In the genomic region with DNA sequence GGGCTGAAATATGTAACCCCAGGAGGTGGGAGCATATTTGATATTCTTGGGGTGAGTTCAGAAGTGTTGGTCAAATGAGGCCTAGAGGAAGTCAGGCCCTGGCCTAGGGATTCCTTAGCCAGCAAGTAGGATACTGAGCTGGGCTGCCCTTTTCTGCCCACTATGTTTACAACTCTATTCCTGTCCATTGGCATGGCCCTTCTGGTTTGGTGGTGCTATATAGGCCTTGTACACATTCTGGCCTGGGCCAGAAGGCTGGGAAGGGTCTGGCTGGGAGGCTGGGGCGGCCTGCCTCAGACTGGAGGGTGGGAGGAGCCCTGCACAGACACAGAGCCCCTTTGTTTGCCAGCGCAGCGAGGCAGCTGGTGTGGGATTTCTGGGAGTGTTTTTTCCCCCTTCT, we compare ENCODE assay signal across 9 mouse cellular contexts. TPM values are rescaled to one million over a fixed set of nuclear protein-coding genes. Genes with fewer than 3 reads are reported as not detected.
DNase-seq lines count a peak whose midpoint lies in the region; ATAC-seq and TF ChIP-seq lines count a peak whose summit lies in the region.
"Had no signal": no experiment of that assay in that cellular context is flagged by ENCODE, and none has a peak within 500 bp of the region (broad histone marks: within the 10 kb centered on the region; RNA-seq: fewer than 3 reads in every experiment).

No protein-coding gene starts in this region.

- DNase-seq in kidney, postnatal 14 days, result no peak
- peak; percentile 70 for DNase-seq in embryo, embryonic 10.5 days (ENCODE audit: low spot score)
- DNase-seq in hindbrain, embryonic 11.5 days (ENCODE audit: low spot score), result peak; percentile 70
- DNase-seq in midbrain, postnatal 0 days (ENCODE audit: low spot score), result peak; percentile 71
- DNase-seq in right cerebral cortex, postnatal 36 days (ENCODE audit: low spot score in 2 of 2), result no peak
- DNase-seq in kidney, postnatal 36 days, result no peak

- no peaks in the 10 kb centered on the region for H3K9me3 ChIP-seq in kidney, embryonic 14.5 days (ENCODE audit: control insufficient read depth, low read length)
- no peaks in the 10 kb centered on the region for H3K9me3 ChIP-seq in hindbrain, embryonic 11.5 days (ENCODE audit: control insufficient read depth, low read length)
- no peaks in the 10 kb centered on the region for H3K9me3 ChIP-seq in midbrain, postnatal 0 days (ENCODE audit: low read length)
- H3K9me3 ChIP-seq: heart, embryonic 12.5 days had no signal

- WGBS in kidney, embryonic 14.5 days, result 39% methylated on average over 3 of the region's 3 CpGs
- WGBS in hindbrain, embryonic 11.5 days, result 0% methylated on average over 3 of the region's 3 CpGs
- 25% methylated on average over 3 of the region's 3 CpGs for WGBS in midbrain, postnatal 0 days

- H3K4me1 ChIP-seq in kidney, embryonic 14.5 days (ENCODE audit: control insufficient read depth, insufficient read depth, low read length), result peaks cover 14% of the 10 kb centered on the region
- peaks cover 8% of the 10 kb centered on the region for H3K4me1 ChIP-seq in hindbrain, embryonic 11.5 days (replicated peaks; ENCODE audit: control insufficient read depth, insufficient read depth, low read length)
- H3K4me1 ChIP-seq in midbrain, postnatal 0 days (ENCODE audit: insufficient read depth, low read length), result peaks cover 12% of the 10 kb centered on the region; the same call in 1 of the 2 replicates

- H3K36me3 ChIP-seq in kidney, embryonic 14.5 days (ENCODE audit: control insufficient read depth, insufficient read depth, low read length), result no peaks in the 10 kb centered on the region
- H3K36me3 ChIP-seq in hindbrain, embryonic 11.5 days (ENCODE audit: control insufficient read depth, insufficient read depth, low read length), result no peaks in the 10 kb centered on the region
- no peaks in the 10 kb centered on the region for H3K36me3 ChIP-seq in midbrain, postnatal 0 days (ENCODE audit: insufficient read depth, low read length)
- H3K36me3 ChIP-seq: heart, embryonic 12.5 days had no signal

- no peak overlapping the region for H3K9ac ChIP-seq in kidney, embryonic 14.5 days (ENCODE audit: low read depth, low read length)
- peak overlapping the region; percentile 32; the same call in 1 of the 2 replicates for H3K9ac ChIP-seq in hindbrain, embryonic 11.5 days (ENCODE audit: low read depth, low read length)
- no peak overlapping the region for H3K9ac ChIP-seq in midbrain, postnatal 0 days (replicated peaks; ENCODE audit: low read length, poor library complexity, severe bottlenecking)
- H3K9ac ChIP-seq: heart, embryonic 12.5 days had no signal

- no peak overlapping the region for H3K4me3 ChIP-seq in kidney, embryonic 14.5 days (ENCODE audit: low read length)
- no peak overlapping the region for H3K4me3 ChIP-seq in hindbrain, embryonic 11.5 days (ENCODE audit: low read depth, low read length)
- no peak overlapping the region for H3K4me3 ChIP-seq in midbrain, postnatal 0 days (ENCODE audit: low read depth, low read length)
- H3K4me3 ChIP-seq: heart, embryonic 12.5 days had no signal

- H3K27ac ChIP-seq in kidney, embryonic 14.5 days (ENCODE audit: low read depth, low read length), result no peak overlapping the region
- H3K27ac ChIP-seq in hindbrain, embryonic 11.5 days (ENCODE audit: low read depth, low read length), result peak overlapping the region; percentile 71
- H3K27ac ChIP-seq in midbrain, postnatal 0 days (ENCODE audit: low read depth, low read length), result peak overlapping the region; percentile 65; the same call in 1 of the 2 replicates

- TF ChIP-seq CTCF in midbrain, postnatal 0 days (IDR thresholded peaks at IDR 0.05), result no peak

- no peak overlapping the region for H3K4me2 ChIP-seq in kidney, embryonic 14.5 days (replicated peaks; ENCODE audit: low read depth, low read length)
- no peak overlapping the region for H3K4me2 ChIP-seq in hindbrain, embryonic 11.5 days (replicated peaks; ENCODE audit: low read depth, low read length)
- H3K4me2 ChIP-seq in midbrain, postnatal 0 days (ENCODE audit: low read depth, low read length, poor library complexity, severe bottlenecking), result no peak overlapping the region
- H3K4me2 ChIP-seq: heart, embryonic 12.5 days had no signal

- peak; percentile 42; the same call in 1 of the 2 replicates for ATAC-seq in kidney, embryonic 14.5 days (ENCODE audit: low FRiP score, low TSS enrichment)
- peak; percentile 83 for ATAC-seq in hindbrain, embryonic 11.5 days (ENCODE audit: low FRiP score)
- ATAC-seq in midbrain, postnatal 0 days (ENCODE audit: low FRiP score), result peak; percentile 59
- ATAC-seq in frontal cortex, adult (ENCODE audit: low TSS enrichment), result no peak

- no peaks in the 10 kb centered on the region for H3K27me3 ChIP-seq in kidney, embryonic 14.5 days (ENCODE audit: control insufficient read depth, insufficient read depth, low read length)
- no peaks in the 10 kb centered on the region for H3K27me3 ChIP-seq in hindbrain, embryonic 11.5 days (ENCODE audit: control insufficient read depth, insufficient read depth, low read length)
- no peaks in the 10 kb centered on the region for H3K27me3 ChIP-seq in midbrain, postnatal 0 days (ENCODE audit: insufficient read depth, low read length)

RNA-seq across cellular contexts. Expression of a gene that starts 15.1 kb away (rescaled TPM):
- 27.4 and 29.1 TPM in 2 replicates for polyA plus RNA-seq in kidney, embryonic 14.5 days (2014; fragmentation: Nextera tagmentation; extraction: Ambion mirVana)
- 25.6 and 26.5 TPM in 2 replicates for polyA plus RNA-seq in hindbrain, embryonic 11.5 days (2014; fragmentation: Nextera tagmentation; extraction: Ambion mirVana)
- total RNA-seq in midbrain, postnatal 0 days (2014; rRNA removed), result 77.6 and 84.2 TPM in 2 replicates
- 65.6 and 73.6 TPM in 2 replicates for polyA plus RNA-seq in midbrain, postnatal 0 days (2015; fragmentation: Nextera tagmentation; extraction: Ambion mirVana)

RNA-seq across cellular contexts. Expression of a gene that starts 55.7 kb away (rescaled TPM):
- 1.1 and 1.5 TPM in 2 replicates for polyA plus RNA-seq in kidney, embryonic 14.5 days (2014; fragmentation: Nextera tagmentation; extraction: Ambion mirVana)
- 0.17 and 0.18 TPM in 2 replicates for polyA plus RNA-seq in hindbrain, embryonic 11.5 days (2014; fragmentation: Nextera tagmentation; extraction: Ambion mirVana)
- 0.44 and 0.71 TPM in 2 replicates for total RNA-seq in midbrain, postnatal 0 days (2014; rRNA removed)
- 0.10 and 0.34 TPM in 2 replicates for polyA plus RNA-seq in midbrain, postnatal 0 days (2015; fragmentation: Nextera tagmentation; extraction: Ambion mirVana)

Comparison
In these comparisons a context has a peak if more than half of its experiments do, and no peak if none do; other contexts are left out.
1. DNase-seq: peak in embryo, embryonic 10.5 days (single experiment), hindbrain, embryonic 11.5 days (single experiment) and midbrain, postnatal 0 days (single experiment); none in kidney, postnatal 14 days (single experiment), right cerebral cortex, postnatal 36 days (0 of 2) and kidney, postnatal 36 days (0 of 2).